Mouse (Mus musculus) thymus, postnatal 10 days (tissue): ENCODE measurements around the gene Hspb8.
"Not testable (repeated sequence)": the region's sequence is repeated elsewhere in the genome, so short reads cannot be mapped to it uniquely, and the experiment has no call there.

ENCODE experiments used
- DNase-seq, 2 experiments: peaks; one replicate each; pipeline ENCODE4 v3.0.0; 2021; ENCODE audit warnings: low spot score in 2 of 2

Hspb8 gene

DNA sequence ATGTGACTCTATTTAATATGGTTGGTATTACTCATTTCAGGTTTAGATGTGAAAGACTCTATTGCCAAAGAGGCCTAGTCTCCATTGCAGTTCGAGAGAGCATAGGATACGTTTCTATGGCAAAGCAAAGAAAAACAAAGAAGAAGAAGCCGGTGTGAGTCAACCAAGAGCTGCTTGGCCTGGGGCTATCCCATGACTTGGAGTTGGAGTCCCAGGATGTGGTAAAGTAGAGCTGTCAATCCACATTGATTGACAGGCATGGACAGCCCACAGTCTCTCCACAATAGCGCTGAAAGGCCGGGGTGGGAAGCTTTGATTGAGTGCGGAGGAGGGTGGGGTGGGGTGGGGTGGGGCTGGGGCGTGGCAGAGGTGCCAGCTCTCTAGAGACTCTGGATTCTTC, 10.2 kb upstream of the Hspb8 start:
- DNase-seq: no peak

DNA sequence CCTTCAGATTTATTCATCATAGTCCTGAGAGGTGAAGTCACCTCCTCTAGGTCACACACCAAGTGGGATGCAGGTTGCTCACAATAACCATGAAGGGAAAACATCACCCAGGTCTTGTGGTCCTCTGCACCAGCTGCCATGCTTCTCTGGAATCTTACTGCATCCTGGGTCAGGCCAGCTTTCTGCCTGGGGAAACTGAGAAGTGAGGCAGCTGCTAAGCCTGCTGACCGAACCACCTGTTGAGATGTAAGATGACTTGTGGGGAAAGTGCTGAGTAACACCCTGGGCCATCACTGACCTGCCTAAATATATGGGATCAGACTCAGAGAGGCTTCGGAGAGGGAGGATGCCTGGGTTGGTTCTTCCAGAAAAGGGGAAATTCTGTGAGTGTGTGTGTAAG, 4.0 kb upstream of the Hspb8 start:
- DNase-seq: no peak

DNA sequence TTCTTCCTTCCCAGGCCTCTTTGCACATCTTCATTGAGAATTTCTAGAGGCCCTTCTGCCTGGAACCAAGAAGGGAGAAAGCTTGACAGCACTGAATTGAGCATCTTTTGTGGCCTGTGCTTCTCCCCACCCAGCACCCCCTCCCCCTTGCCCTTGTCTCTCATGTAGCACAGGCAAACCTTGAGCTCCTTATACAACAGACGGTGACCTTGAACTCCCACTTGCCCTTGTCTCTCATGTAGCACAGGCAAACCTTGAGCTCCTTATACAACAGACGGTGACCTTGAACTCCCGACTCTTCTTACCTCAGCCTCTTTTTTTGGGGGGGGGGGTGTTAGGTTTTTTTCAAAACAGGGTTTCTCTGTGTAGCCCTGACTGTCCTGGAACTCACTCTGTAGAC, 3.0 kb upstream of the Hspb8 start:
- DNase-seq: not testable (repeated sequence)

DNA sequence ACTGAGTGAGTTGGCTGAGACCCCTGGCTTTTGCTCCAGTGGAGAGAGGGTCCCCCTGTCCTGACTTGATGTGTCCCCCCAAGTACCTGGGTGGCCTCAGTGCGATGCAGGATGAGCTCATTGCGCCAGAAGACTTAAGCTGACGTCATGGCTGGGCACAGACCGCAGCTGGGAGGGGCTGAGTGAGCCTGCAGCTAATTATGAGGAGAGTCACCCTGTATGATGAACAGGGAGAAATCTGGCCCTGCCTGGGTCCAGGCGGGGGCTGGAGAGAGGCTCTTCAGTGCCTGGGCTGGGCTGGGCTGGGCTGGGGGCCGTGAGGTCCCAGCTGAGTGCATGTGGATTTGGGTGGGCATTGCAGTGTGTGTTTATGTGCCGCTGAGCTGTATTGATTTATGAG, 2.6 kb upstream of the Hspb8 start:
- no peak for DNase-seq

DNA sequence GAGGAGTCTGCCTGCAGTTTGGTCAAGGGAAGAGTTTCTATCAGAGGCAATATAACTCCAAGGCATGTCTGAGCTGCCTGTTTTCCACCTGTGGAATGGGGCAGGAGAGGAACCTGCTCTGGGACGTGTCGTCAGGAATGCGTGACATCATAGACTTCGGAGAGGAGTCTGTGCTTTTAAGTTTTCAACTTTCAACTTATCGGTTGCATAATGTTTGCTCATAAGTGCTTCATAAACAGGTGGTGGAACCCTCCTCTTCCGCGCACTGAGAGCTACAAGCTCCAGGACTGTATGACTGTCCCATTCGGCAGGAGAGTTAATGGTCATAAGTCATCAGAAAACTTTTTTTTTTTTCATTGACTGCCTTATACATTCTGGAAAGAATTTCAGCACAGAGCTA, 1.1 kb upstream of the Hspb8 start:
- no peak for DNase-seq

DNA sequence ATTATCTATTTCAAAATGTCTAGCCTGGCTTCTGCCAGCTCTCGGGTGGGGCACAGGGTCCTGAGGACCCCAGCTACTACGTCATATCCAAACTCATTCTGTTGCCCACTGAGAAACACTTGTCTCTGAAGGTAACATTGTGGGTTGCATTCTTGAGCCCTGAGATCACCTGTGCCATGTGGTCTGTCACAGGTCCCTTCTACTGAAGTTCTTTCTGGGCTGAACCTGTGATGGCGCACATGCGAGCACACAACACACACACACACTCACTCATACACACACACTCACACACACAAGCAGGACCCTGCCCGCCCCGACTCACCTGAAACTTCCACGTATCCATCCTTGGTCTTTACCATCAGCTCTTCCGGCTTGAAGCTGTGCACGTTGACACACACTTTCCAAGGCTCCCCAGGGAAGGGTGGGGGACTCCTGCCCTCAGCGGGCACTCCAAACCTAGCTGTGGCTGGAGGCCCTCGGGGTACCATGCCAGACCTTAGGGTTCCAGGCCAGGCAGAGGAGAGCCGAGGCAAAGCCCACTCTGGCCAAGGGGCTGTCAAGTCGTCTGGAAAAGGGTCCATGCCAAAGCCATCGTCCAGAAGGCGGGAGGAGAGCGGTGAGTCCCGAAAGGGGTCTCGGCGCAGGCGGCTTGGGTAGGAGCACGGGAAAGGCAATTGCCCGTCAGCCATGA, 728 bp downstream of the Hspb8 start:
- no peak for DNase-seq

DNA sequence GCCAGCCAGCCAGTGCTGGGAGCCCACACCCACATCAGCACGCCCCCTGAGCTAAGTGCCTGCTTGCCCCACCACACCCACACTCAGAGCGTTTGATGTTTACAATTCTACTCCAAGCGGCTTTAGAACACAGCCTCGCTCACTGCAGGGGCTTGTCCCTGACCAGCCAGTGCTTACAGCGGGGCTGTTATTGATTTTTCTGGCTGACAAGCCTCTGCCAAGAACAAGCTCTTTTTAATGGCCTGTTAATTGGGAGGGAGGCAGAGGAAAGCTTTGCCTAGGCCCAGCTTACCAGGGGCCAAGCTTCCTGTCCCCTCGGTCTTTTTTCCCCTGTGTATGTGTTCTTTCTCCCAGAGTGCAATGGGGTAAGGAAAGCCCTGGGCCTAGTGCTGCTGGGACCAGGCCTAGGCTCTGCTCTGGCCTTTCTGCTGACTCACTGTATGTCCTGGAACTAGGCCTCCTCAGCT, 1.9 kb downstream of the Hspb8 start:
- no peak for DNase-seq

DNA sequence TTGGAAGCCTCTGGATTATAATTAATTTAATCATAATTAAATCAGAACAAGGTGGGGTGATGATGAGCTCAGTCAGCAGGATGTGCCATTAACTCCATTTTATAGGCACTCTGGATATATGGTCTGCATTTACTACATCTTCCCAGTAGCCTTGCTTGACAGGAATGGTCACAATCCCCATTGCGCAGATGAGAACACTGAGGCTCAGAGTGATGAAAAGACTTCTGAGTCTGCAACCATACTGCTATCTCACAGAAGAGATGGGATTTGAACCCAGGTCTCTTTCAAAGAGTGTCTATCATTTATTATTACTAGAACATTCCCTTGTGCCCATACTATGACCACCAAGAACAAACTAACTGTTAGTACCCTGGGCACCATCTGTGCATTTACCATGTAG, 2.5 kb downstream of the Hspb8 start:
- DNase-seq: no peak

DNA sequence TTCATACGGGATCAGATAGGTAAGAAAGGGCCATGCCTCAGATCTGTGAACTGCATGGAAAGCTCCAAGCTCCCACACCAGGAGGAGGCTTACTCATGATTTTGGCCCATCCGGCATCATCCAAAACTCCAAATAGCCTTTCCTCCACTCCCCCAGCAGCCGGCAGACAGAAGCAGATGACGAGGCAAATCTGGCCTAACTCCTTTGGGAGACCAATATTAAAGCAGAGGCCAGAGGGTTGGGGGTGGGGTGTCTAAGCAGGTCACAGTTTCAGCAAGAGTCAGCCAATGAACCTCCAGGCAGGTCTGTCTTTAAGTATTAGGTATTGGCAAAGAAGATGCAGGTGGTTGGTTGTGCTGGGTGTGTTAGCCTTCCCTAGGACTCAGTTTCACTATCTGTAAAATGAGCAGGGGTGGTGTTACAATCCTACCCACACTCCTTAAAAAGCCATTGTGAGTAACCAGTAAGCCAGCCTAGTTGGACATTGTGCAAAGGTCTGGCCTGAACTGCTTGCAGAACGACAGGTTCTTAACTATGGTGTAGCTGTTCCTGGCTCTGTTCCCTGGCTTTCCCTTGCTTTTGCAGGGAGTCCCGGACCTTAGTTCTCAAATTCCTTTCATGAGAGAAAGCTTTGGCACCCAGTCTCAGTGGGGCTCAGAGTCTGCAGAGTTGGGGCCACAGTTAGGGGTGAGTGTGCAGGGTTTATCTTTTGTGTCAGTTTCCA, 3.2 kb downstream of the Hspb8 start:
- no peak for DNase-seq

DNA sequence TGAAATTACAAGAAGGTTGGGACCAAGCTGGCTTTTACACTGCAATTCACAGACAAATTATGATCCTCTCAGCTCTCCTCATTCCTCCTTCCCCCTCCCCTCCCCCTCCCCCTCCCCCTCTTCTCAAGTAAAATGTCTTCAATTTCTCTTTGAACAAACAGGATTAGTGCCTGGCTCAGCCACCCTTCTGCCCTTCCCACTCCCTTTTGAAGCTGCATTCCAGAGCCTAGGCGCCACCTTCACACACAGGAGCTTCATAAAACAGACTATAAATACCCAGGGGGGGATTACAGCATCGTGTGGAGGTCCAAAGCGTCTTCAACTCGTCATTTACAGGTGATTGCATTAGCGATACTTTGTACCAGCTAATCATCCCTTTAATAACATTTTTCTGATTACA, 6.5 kb downstream of the Hspb8 start:
- no peak for DNase-seq

DNA sequence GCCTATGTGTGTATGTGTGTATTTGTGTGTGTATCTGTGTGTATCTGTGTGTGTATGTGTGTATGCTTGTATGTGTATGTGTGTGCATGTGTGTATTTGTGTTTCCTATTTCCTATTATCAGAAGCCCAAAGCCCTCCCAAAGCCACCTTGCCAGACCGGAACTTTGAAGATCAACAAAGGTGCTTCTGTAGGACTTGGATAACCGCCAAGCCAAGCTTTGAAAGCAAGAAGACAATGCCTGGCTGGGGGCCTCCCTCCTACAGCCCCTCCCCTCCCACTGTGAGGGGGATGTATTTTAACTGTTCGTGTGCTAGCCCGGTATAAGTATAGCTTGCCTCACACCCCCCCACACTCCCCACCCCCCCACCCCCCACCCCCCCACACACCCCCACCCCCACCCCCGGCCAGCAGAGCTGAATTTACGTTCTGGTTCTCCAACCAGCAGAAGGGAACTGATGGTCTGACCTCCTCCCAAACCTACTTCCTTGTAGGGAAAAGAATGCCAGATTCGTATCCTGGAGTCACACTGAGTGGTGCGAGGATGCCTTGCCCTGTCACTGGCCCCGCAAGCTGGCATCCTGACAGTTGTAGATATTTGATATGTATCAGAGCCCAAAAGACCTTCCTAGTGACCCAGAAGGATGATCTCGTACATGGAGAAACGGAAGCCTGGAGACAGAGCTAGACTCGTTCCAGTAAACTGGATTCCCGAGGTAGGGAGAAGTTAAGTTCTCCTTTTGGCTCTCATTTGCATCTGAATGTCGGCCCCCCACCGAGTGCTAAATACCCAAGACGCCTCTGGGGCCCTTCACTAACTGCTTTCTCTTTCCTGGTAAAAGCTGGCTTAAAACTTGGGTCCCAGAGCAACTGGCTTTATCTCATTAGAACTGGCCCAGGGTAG, 12.7 kb downstream of the Hspb8 start:
- DNase-seq: no peak

DNA sequence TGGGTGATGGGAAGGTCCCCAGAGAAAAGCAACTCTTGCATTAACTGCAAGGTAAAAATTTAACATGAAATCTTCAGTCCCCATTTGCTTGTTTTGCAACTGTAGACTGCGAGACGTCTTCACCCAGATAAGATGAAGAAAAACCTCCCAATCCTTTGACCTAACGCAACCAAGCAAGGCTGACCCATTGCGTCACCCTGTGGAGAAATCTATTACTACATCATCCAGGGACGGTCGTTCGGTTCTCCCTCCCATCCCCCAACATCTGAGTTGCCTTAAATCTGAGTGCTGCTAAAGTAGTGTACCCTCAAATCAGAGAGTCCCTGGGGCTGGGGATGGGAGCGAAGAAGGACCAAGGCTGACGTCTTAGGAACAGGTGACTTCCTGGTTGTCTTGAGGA, 13.7 kb downstream of the Hspb8 start:
- DNase-seq: no peak

DNA sequence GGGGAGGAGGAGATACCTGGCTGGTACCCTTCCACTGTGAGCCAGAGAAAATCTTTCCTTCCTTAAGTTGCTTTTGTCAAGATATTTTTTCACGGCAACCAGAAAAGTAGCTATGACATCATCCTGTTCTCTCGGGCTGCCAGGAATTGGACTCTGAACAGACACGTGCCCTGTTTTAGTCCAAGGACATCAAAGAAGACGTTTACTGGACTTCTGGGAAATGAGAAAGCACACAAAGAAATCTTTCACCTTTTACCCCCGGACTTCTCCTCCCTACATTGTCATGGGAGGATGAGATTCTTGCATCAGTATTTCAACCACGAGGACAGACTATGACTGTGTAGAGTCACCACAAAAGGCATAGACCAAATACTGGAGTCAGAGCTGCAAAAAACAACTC, 14.7 kb downstream of the Hspb8 start:
- no peak for DNase-seq

DNA sequence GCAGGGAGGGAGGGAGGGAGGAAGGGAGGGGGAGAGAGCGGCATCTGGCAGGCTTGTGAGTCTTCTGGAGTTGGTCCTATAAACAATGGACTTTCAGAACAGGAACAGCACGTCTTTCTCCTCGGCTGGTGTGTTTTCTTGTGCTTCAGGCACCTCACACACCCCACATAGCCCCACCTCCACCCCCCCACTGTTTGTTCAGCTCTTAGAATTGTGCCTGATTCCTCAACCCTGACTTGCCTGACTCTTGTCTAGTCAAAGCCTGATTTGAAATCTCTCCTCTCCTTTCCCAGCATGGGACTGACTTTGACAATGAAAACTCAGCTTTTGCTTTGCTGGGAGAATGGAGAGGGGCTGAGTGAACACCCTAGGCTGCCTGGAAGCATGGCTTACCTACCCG, 15.3 kb downstream of the Hspb8 start:
- no peak for DNase-seq

DNA sequence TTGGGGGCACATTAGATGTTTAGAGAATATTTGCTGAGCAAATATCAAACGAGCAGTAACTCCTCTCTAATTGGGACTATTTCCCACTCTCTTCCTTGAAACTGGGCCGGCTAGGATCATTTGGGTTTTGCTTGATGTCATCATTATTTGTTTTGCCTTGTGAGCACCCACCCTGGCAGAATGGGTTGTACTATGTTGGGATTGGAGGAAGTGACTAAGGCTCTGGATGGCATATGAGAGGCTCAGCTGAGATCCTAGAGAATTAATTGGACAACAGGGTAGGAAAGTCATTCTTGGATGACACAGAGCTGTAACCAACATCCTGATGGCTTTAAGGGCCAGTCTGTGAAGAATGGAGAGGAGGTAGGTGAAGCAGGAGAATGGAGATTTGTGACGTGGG, 16.2 kb downstream of the Hspb8 start:
- DNase-seq: no peak

DNA sequence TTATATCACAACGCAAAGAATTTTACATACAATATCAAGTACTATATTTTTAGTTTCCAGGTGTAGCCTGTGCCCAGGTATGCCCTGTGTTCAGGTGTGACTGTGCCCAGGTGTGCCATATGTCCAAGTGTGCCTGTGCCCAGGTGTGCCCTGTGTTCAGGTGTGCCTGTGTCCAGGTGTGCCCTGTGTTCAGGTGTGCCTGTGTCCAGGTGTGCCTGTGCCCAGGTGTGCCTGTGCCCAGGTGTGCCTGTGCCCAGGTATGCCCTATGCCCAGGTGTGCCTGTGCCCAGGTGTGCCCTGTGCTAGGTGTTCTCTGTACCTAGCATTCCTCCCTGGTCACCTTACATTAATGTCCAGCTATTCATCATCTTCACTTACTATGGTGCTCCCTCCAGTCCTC, 16.7 kb downstream of the Hspb8 start:
- DNase-seq: no peak

DNA sequence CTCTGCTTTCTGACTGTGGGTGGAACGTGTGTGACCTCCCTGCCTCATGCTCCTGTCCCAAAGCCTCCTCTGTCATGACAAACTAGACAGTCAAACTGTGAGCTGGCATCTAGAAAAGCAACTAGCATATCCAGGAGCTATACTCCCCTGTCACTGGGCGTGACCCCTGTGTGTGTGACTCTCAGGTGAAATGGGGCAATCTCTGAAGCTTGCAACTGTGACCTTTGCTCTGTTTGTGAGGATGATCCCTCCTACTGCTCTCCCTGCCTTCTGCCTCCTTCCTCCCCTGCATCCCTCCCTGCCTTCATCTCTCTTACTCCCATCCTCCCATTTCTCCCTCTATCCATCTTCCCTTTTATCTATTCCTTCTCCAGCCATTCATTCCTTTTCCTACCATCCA, 18.6 kb downstream of the Hspb8 start:
- no peak for DNase-seq

DNA sequence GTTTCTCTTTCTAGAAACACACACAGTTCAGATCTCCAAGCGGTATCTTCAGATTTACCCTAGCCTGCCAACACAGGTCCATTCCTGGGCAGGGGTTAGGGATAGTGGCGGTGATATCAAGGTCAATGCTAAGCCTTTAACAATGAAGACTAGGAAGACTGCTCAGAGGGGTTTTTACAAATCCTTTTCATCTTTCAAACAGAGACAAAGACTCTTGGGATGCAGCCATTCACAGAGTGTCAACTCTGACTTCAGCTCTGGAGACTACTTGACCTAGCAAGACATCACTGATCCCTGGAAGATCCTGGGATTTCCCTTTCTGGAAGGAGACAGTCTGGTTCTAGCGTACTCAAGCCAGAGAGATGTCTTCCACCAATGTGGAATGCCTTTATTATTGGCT, 21.9 kb downstream of the Hspb8 start:
- no peak for DNase-seq

DNA sequence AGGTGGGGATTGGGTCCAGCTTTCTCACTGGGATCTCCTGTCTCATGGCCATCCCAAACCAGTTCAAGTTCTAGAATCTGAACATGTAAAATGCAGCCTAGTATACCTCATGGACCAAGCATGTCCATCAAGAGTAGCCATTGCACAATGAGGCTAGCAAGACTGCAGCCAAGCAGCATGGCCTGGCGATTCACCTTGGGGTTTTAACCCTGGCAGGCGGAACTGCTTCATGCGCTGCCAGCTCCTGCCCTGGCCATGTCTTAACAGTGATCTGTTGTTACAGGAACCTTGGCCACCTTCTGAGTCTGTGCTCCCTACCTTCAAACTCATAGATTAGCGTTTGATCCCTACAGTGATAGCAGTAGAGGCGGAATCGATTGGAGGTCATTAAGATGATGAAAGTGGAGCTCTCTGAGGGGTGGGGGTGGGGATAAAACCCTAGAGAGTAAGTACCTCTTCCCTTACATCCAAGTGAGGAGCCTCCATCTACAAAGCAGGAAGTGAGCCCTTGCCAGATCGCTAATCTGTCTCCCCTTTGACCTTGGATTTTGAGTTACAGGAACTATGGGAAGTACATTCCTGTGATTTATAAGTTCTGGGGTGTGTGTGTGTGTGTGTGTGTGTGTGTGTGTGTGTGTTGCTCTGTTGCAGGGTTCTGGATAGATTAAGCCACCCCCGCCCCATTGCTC, 22.5 kb downstream of the Hspb8 start:
- DNase-seq: no peak

DNA sequence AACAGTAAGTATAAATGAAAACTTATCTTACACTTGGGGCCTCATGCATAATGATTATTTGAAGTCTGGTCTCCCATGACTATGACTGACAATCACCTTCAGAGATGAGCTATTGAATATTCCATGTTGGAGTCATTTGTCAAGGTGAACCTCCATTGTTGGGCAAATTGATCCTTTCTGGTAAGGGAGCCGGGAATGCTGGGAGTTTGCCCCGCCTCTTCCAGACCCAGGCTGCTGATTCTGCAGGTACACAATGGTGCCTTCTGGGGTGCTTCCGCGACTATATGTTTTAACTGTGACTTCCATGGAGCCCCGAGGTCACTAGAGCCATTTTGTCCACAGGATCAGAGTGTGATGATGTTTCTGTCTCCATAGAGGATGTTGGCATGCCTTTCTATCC, 26.6 kb downstream of the Hspb8 start:
- DNase-seq: no peak

DNA sequence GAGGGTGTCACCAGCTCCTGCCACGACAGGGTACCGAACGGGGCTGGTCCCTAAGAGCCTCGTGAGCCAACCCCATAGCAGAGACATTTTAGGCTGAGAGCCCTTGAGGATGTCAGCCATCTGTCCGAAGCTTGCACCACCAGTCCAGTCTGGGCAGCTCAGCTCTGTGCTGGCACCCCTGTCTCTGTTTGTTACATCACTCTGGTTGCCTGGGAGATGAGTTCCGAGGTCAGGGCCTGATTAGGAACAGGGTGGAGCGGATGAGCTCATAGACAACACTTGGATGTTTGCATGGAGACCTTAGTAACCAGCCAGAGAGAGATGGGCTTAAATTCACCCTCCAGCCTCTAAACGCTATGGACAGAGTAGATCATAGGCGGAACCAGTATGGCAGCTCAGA, 30.1 kb downstream of the Hspb8 start:
- no peak for DNase-seq
